Mouse (Mus musculus): ENCODE data around the gene Dnah2.

The Dnah2 gene

GRCm38 (mm10) chr11:69463996-69464395 is 84.9 kb downstream of the Dnah2 start:
- DNase-seq (ENCODE audit: low spot score) = no peak

GRCm38 (mm10) chr11:69461568-69461967 is 87.3 kb downstream of the Dnah2 start:
- DNase-seq (ENCODE audit: low spot score) = no peak

GRCm38 (mm10) chr11:69459883-69460282 is 89.0 kb downstream of the Dnah2 start:
- no peak for DNase-seq (ENCODE audit: low spot score)

- DNase-seq (ENCODE audit: low spot score) = peak; percentile 55
Measured at GRCm38 (mm10) chr11:69457006-69457579, 91.8 kb downstream of the Dnah2 start.

- no peak for DNase-seq (ENCODE audit: low spot score)
Measured at GRCm38 (mm10) chr11:69452114-69452867, 96.6 kb downstream of the Dnah2 start.

- DNase-seq (ENCODE audit: low spot score) = no peak
Measured at GRCm38 (mm10) chr11:69447299-69447698, 101.6 kb downstream of the Dnah2 start.

GRCm38 (mm10) chr11:69443328-69443727 is 105.6 kb downstream of the Dnah2 start:
- DNase-seq (ENCODE audit: low spot score) = no peak

- no peak for DNase-seq (ENCODE audit: low spot score)
Measured at GRCm38 (mm10) chr11:69437291-69437690, 111.6 kb downstream of the Dnah2 start.

- no peak for DNase-seq (ENCODE audit: low spot score)
Measured at GRCm38 (mm10) chr11:69433189-69433588, 115.7 kb downstream of the Dnah2 start.

GRCm38 (mm10) chr11:69432640-69432982 is 116.3 kb downstream of the Dnah2 start:
- DNase-seq (ENCODE audit: low spot score) = no peak

GRCm38 (mm10) chr11:69431829-69432639 is 116.9 kb downstream of the Dnah2 start:
- DNase-seq (ENCODE audit: low spot score) = peak; percentile 56

- no peak for DNase-seq (ENCODE audit: low spot score)
Measured at GRCm38 (mm10) chr11:69430631-69431030, 118.3 kb downstream of the Dnah2 start.

GRCm38 (mm10) chr11:69429313-69429712 is 119.6 kb downstream of the Dnah2 start:
- DNase-seq (ENCODE audit: low spot score) = no peak

- peak; percentile 51 for DNase-seq (ENCODE audit: low spot score)
Measured at GRCm38 (mm10) chr11:69428751-69429150, 120.2 kb downstream of the Dnah2 start.

- DNase-seq (ENCODE audit: low spot score) = no peak
Measured at GRCm38 (mm10) chr11:69426246-69426645, 122.7 kb downstream of the Dnah2 start.

- DNase-seq (ENCODE audit: low spot score) = no peak
Measured at GRCm38 (mm10) chr11:69423885-69424284, 125.0 kb downstream of the Dnah2 start.

GRCm38 (mm10) chr11:69422842-69423241 is 126.1 kb downstream of the Dnah2 start:
- peak; percentile 6 for DNase-seq (ENCODE audit: low spot score)

GRCm38 (mm10) chr11:69421131-69421977 is 127.6 kb downstream of the Dnah2 start:
- DNase-seq (ENCODE audit: low spot score) = peak; percentile 14

GRCm38 (mm10) chr11:69420554-69421000 is 128.3 kb downstream of the Dnah2 start:
- DNase-seq (ENCODE audit: low spot score) = no peak

- DNase-seq (ENCODE audit: low spot score) = peak; percentile 62
Measured at GRCm38 (mm10) chr11:69419813-69420553, 128.9 kb downstream of the Dnah2 start.

- DNase-seq (ENCODE audit: low spot score) = peak; percentile 34
Measured at GRCm38 (mm10) chr11:69419443-69419812, 129.5 kb downstream of the Dnah2 start.
